Mouse (Mus musculus): ENCODE measurements at regions not wholly inside any gene's neighbourhood (a gene's known extent, or its start where the extent isn't known, plus 50 kb on each side); places are given as distances from the start of the nearest gene placed in this dataset.

GRCm38 (mm10) chr13:119252006-119252405 lies 176.4 kb upstream of the Paip1 start:
- TF ChIP-seq CHD2 (IDR thresholded peaks at IDR 0.05; ENCODE audit: low read depth, low read length): no peak
- no peak for TF ChIP-seq ZC3H11A (IDR thresholded peaks at IDR 0.05; ENCODE audit: borderline replicate concordance, low read depth, low read length)
- TF ChIP-seq MAFK (IDR thresholded peaks at IDR 0.05; ENCODE audit: insufficient read depth, low read depth, low read length): no peak

Measured in ES-E14 (cell line).